ENCODE assay signal across 9 mouse cellular contexts in genomic region chr7:99238417-99238816, GRCm38 (mm10). TPM values are rescaled to one million over a fixed set of nuclear protein-coding genes. Genes with fewer than 3 reads are reported as not detected.
DNase-seq lines count a peak whose midpoint lies in the region; ATAC-seq and TF ChIP-seq lines count a peak whose summit lies in the region.
"Had no signal": no experiment of that assay in that cellular context is flagged by ENCODE, and none has a peak within 500 bp of the region (broad histone marks: within the 10 kb centered on the region; RNA-seq: fewer than 3 reads in every experiment).

Gene Mogat2 (minus strand): TSS chr7:99238619.

- WGBS in heart, embryonic 12.5 days = 3% methylated on average over 13 of the region's 13 CpGs
- whole genome bisulfite sequencing in large intestine, adult 2 months = 7% methylated on average over 13 of the region's 13 CpGs
- 12% methylated on average over 13 of the region's 13 CpGs for WGBS in midbrain, postnatal 0 days
- 6% methylated on average over 13 of the region's 13 CpGs for WGBS in lung, adult 2 months

- H3K27me3 ChIP-seq in heart, embryonic 12.5 days (replicated peaks) = peaks cover 14% of the 10 kb centered on the region; the same call in 1 of the 2 replicates
- H3K27me3 ChIP-seq in midbrain, postnatal 0 days (ENCODE audit: insufficient read depth, low read length) = no peaks in the 10 kb centered on the region

- H3K36me3 ChIP-seq in heart, embryonic 12.5 days = no peaks in the 10 kb centered on the region
- no peaks in the 10 kb centered on the region for H3K36me3 ChIP-seq in midbrain, postnatal 0 days (ENCODE audit: insufficient read depth, low read length)

- H3K9ac ChIP-seq in heart, embryonic 12.5 days = peak within 1 kb of the TSS; percentile 37; the same call in 1 of the 2 replicates
- H3K9ac ChIP-seq in midbrain, postnatal 0 days (replicated peaks; ENCODE audit: low read length, poor library complexity, severe bottlenecking) = no peak within 1 kb of the TSS

- TF ChIP-seq POLR2A in lung, adult 2 months (IDR thresholded peaks at IDR 0.05; ENCODE audit: borderline replicate concordance, extremely low read depth, low read depth, low read length) = no peak

- H3K4me2 ChIP-seq in heart, embryonic 12.5 days = peak within 1 kb of the TSS; percentile 70
- 0 out of 2 replicates have a peak within 1 kb of the TSS, but pooled peaks have one; percentile 7 for H3K4me2 ChIP-seq in midbrain, postnatal 0 days (ENCODE audit: low read depth, low read length, poor library complexity, severe bottlenecking)

- intact Hi-C loops in heart, postnatal 36 days (cut with DNase I) = no loop called here

- no peak within 1 kb of the TSS for H3K27ac ChIP-seq in heart, embryonic 12.5 days (ENCODE audit: poor library complexity, severe bottlenecking)
- no peak within 1 kb of the TSS for H3K27ac ChIP-seq in midbrain, postnatal 0 days (ENCODE audit: low read depth, low read length)
- H3K27ac ChIP-seq: macrophage had no signal

- no peaks in the 10 kb centered on the region for H3K9me3 ChIP-seq in heart, embryonic 12.5 days (replicated peaks)
- no peaks in the 10 kb centered on the region for H3K9me3 ChIP-seq in midbrain, postnatal 0 days (ENCODE audit: low read length)

- peak within 1 kb of the TSS; percentile 32 for H3K4me3 ChIP-seq in heart, embryonic 12.5 days
- H3K4me3 ChIP-seq in midbrain, postnatal 0 days (ENCODE audit: low read depth, low read length) = no peak within 1 kb of the TSS
- H3K4me3 ChIP-seq in lung, adult 2 months (replicated peaks; ENCODE audit: extremely low read depth, low read depth, low read length) = no peak within 1 kb of the TSS

- DNase-seq in heart, postnatal 36 days = no peak
- peak; percentile 64 for DNase-seq in embryo, embryonic 11 days
- DNase-seq in large intestine, adult 2 months (ENCODE audit: low read depth, low spot score) = no peak
- DNase-seq in midbrain, postnatal 0 days (ENCODE audit: low spot score) = no peak
- DNase-seq in frontal cortex, adult 2 months (ENCODE audit: extremely low spot score in 1 of 2, low spot score in 1 of 2) = no peak
- DNase-seq in adrenal gland, adult (ENCODE audit: inconsistent age in 2 of 2, low spot score in 1 of 2) = no peak
- no peak for DNase-seq in lung, adult 2 months

- peak; percentile 79 for ATAC-seq in heart, embryonic 12.5 days (ENCODE audit: insufficient number of reproducible peaks, low FRiP score)
- ATAC-seq in midbrain, postnatal 0 days (ENCODE audit: low FRiP score) = no peak

- peaks cover 20% of the 10 kb centered on the region for H3K4me1 ChIP-seq in heart, embryonic 12.5 days (replicated peaks)
- H3K4me1 ChIP-seq in midbrain, postnatal 0 days (ENCODE audit: insufficient read depth, low read length) = no peaks in the 10 kb centered on the region
- no peaks in the 10 kb centered on the region for H3K4me1 ChIP-seq in lung, adult 2 months (ENCODE audit: control insufficient read depth, insufficient read depth, low read length)

- TF ChIP-seq CTCF in midbrain, postnatal 0 days (IDR thresholded peaks at IDR 0.05) = no peak
- TF ChIP-seq CTCF in lung, adult 2 months (IDR thresholded peaks at IDR 0.05; ENCODE audit: insufficient read depth, low read length) = no peak

RNA-seq across cellular contexts. Expression of gene Mogat2, which starts in this region (rescaled TPM):
- polyA plus RNA-seq in heart, embryonic 12.5 days (2016; fragmentation: Nextera tagmentation; extraction: Ambion mirVana) = 2.5 and 3.1 TPM in 2 replicates
- total RNA-seq in heart, postnatal 36 days (2021) = not detected
- 244 and 560 TPM in 2 replicates for polyA plus RNA-seq in large intestine, adult 2 months (2012; rRNA removed)
- total RNA-seq in midbrain, postnatal 0 days (2014; rRNA removed) = 0.71 TPM in 1 of 2 replicates, not detected in the other
- polyA plus RNA-seq in midbrain, postnatal 0 days (2015; fragmentation: Nextera tagmentation; extraction: Ambion mirVana) = 0.33 and 0.38 TPM in 2 replicates
- 0.04 TPM in 1 of 2 replicates, not detected in the other for polyA plus RNA-seq in frontal cortex, adult 2 months (2012; rRNA removed)
- polyA plus RNA-seq in lung, adult 2 months (2012; rRNA removed) = 1.1 and 3.1 TPM in 2 replicates

Comparison
In these comparisons a context has a peak if more than half of its experiments do, and no peak if none do; other contexts are left out.
1. RNA of gene Mogat2 (polyA plus RNA-seq): 244 to 560 TPM in large intestine, adult 2 months; 2.5 to 3.1 TPM in heart, embryonic 12.5 days, 1.1 to 3.1 TPM in lung, adult 2 months, 0.33 to 0.38 TPM in midbrain, postnatal 0 days and 0.04 TPM in frontal cortex, adult 2 months; every median in the first group is over 10 times any median in the second.